Mouse (Mus musculus): ENCODE results near the gene Gm32742. TPM values are rescaled to one million over a fixed set of nuclear protein-coding genes. Genes with fewer than 3 reads are reported as not detected.

Gm32742 gene
- polyA plus RNA-seq (2015; fragmentation: Nextera tagmentation; extraction: Ambion mirVana), result not detected in 2 replicates

GRCm38 (mm10) chr9:51165312-51166180 is at the start of gene Gm32742:
Gene Gm32742, minus strand, starts transcription at chr9:51165517.

DNA sequence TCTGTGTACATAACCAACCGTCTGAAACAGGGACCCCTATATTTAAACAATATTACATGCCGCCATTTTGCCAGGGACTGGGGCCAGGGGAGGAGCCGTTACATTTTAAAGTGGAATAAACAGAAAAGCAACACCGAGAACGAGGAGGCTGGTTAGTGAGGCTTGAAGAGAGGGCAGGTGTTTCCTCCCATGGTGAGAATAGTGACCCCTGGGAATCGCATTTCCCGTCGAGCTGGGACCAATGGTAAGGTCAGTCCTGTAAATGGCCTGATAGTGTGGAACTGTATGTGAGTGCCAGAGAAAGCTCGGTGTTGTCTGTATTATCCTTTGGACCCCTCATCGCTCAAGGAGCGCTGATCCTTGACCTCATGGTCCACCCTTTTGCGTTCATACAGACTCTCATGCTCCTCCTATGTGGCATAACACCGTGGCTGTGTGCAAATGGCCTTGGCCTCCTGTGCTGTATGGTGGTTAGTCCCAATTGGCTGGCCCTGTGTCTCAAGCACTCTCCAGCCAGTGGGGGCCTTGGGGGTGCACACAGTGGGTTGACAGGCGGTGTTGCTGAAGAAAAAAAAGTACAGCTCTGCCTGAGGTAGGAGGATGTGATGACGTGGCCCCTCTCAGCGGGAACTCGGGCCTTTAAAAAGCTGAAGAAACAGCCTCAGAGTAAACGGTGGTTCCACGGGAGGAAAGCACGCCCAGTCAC is 47.9 kb upstream of the Gm32742 start, which contains the start of gene Pou2af1:
Gene Pou2af1, plus strand, starts transcription at position 686 of the 706 bp plus-strand sequence.

DNA sequence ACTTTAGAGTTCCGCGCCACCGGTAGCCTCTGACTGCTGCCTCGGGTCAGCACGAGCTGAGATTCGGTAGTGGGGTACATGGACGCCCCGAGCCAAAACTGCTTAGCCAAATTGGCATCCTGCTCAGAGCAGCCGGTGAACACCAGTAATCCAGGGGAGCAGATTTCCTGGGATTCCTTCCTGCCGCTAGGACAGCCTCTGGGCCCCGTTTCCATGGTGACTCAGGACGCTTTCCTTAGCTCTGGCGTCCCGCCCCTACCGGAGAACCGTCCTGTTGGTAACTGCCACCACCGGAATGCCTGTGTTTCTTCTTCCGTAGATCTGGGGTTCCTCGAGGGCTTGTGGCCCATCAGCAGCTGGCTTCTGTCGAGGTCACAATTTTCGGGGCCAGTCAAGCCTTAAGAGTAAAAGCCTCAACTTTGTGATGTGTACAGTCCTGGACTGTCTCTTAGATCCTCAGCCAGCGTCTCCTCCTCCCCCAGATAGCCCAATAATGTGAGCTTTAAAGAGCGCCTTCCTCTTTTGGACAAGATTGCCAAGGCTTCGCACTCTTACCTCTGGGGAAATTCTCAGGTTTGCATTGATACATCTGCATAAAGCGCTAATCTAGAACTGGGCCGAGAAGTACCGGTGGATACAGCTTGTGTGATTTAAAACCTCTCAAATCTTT is 63.4 kb downstream of the Gm32742 start, which contains the start of gene 4833427G06Rik:
Gene 4833427G06Rik, minus strand, starts transcription at position 323 of the 670 bp plus-strand sequence.

Small RNA genes within 50 kb of the gene (microRNA-seq; reads per million reads assigned to microRNA genes)
- gene Mir34b (ENCODE audit: borderline replicate concordance, insufficient number of aligned reads) (184 reads per million, percentile 52 among the genes with 10 or more reads in this experiment), gene Mir34c (ENCODE audit: borderline replicate concordance, insufficient number of aligned reads) (4,025 reads per million, percentile 88 among the genes with 10 or more reads in this experiment)

Other genes with a start within 250 kb of the Gm32742 start
- 14.0 and 14.3 TPM in 2 replicates for gene Sik2, start 156.4 kb downstream of the Gm32742 start, polyA plus RNA-seq (2015; fragmentation: Nextera tagmentation; extraction: Ambion mirVana)
- not detected in 2 replicates for gene Btg4, start 104.6 kb downstream of the Gm32742 start, polyA plus RNA-seq (2015; fragmentation: Nextera tagmentation; extraction: Ambion mirVana)
- gene Layn, start 88.4 kb downstream of the Gm32742 start, polyA plus RNA-seq (2015; fragmentation: Nextera tagmentation; extraction: Ambion mirVana), result 8.7 and 9.7 TPM in 2 replicates
- gene 4833427G06Rik, start 63.4 kb downstream of the Gm32742 start, polyA plus RNA-seq (2015; fragmentation: Nextera tagmentation; extraction: Ambion mirVana), result 0.69 and 0.72 TPM in 2 replicates
- gene Pou2af1, start 48.2 kb upstream of the Gm32742 start, polyA plus RNA-seq (2015; fragmentation: Nextera tagmentation; extraction: Ambion mirVana), result 0.25 and 0.58 TPM in 2 replicates
- gene Colca2, start 113.1 kb upstream of the Gm32742 start, polyA plus RNA-seq (2015; fragmentation: Nextera tagmentation; extraction: Ambion mirVana), result 3.7 and 5.8 TPM in 2 replicates
- not detected in 2 replicates for gene 1810046K07Rik, start 163.4 kb upstream of the Gm32742 start, polyA plus RNA-seq (2015; fragmentation: Nextera tagmentation; extraction: Ambion mirVana)